Mouse (Mus musculus) midbrain, embryonic 14.5 days (tissue): Measurements from ENCODE around the gene Ncapd2. TPM values are rescaled to one million over a fixed set of nuclear protein-coding genes. Genes with fewer than 3 reads are reported as not detected.
A peak's percentile ranks its signal among the peaks of the same experiment; 100 is the strongest.

Experiments used
- ATAC-seq: fragments of 200-750 bp; cut with Nextera tagmentation; 2 replicates; pipeline ENCODE4 v1.8.0; 2017; ENCODE audit warnings: moderate number of reproducible peaks, moderate library complexity; ENCODE audit not compliant: low FRiP score, low TSS enrichment
- DNase-seq: peaks from one replicate; pipeline ENCODE4 v3.0.0-alpha.2; 2015
- H3K27ac ChIP-seq: fragments of 300-500 bp; sonication (generic); replicated peaks from 2 replicates; pipeline ENCODE4 v1.5.1; 2014; ENCODE audit warnings: mild to moderate bottlenecking, low read depth, low read length, moderate library complexity
- H3K27me3 ChIP-seq: fragments of 300-500 bp; sonication (generic); 2 replicates; pipeline ENCODE4 v1.6.1; 2014; ENCODE audit warnings: low read length, control low read depth, mixed read lengths; ENCODE audit not compliant: control insufficient read depth, insufficient read depth
- H3K36me3 ChIP-seq: fragments of 300-500 bp; sonication (generic); 2 replicates; pipeline ENCODE4 v1.6.1; 2014; ENCODE audit warnings: low read length, control low read depth; ENCODE audit not compliant: control insufficient read depth, insufficient read depth
- H3K4me1 ChIP-seq: fragments of 300-500 bp; sonication (generic); 2 replicates; pipeline ENCODE4 v1.6.1; 2014; ENCODE audit warnings: mild to moderate bottlenecking, antibody characterized with exemption, low read length, control low read depth; ENCODE audit not compliant: control insufficient read depth, insufficient read depth
- H3K4me2 ChIP-seq: fragments of 300-500 bp; sonication (generic); 2 replicates; pipeline ENCODE4 v1.6.1; 2014; ENCODE audit warnings: mild to moderate bottlenecking, low read length, moderate library complexity
- H3K4me3 ChIP-seq: fragments of 300-500 bp; sonication (generic); replicated peaks from 2 replicates; pipeline ENCODE4 v1.5.1; 2014; ENCODE audit warnings: low read depth, low read length
- H3K9ac ChIP-seq: fragments of 300-500 bp; sonication (generic); replicated peaks from 2 replicates; pipeline ENCODE4 v1.6.1; 2014; ENCODE audit warnings: mild to moderate bottlenecking, low read length, moderate library complexity
- H3K9me3 ChIP-seq: fragments of 300-500 bp; sonication (generic); 2 replicates; pipeline ENCODE4 v1.6.1; 2016; ENCODE audit warnings: low read length, control low read depth, mixed read lengths; ENCODE audit not compliant: control insufficient read depth
- WGBS: fragments of 180-500 bp; shearing (Covaris S2); extraction: QIAGEN DNeasy Blood & Tissue Kit; methylation state at CpG from one replicate; pipeline ENCODE4 v1.1.7; 2014; 5-methylcytosine and 5-hydroxymethylcytosine counted together
- polyA plus RNA-seq: library from polyadenylated mRNA; unstranded; fragments of >200 nt; fragmentation: Nextera tagmentation; extraction: Ambion mirVana; gene quantifications from 2 replicates; pipeline ENCODE4 v1.2.1, GENCODE M21; 2014

Gene Ncapd2
- polyA plus RNA-seq, 1 experiment from 2014 or later: 50.3 TPM

DNA sequence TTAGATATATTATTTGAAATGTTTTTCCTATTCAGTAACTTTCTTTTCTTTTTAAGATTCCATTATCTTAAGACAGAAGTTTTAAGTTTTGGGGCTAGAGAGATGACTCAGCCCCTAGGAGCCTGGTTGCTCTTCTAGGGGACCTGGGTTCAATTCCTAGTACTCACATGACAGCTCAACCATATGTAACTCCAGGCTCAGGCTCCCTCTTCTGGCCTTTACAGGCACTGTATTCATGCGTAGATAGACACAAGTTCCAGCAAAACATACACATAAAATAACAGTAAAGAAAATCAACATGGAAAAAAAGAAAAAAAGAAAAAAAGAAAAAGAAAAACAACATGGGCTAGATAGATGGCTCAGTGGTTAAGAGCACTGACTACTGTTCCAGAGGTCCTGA is 18.9 kb upstream of the Ncapd2 start:
- DNase-seq: no peak
- WGBS: 85% methylated on average over 1 of the region's 1 CpGs
- H3K27ac ChIP-seq: no peak overlapping the region

DNA sequence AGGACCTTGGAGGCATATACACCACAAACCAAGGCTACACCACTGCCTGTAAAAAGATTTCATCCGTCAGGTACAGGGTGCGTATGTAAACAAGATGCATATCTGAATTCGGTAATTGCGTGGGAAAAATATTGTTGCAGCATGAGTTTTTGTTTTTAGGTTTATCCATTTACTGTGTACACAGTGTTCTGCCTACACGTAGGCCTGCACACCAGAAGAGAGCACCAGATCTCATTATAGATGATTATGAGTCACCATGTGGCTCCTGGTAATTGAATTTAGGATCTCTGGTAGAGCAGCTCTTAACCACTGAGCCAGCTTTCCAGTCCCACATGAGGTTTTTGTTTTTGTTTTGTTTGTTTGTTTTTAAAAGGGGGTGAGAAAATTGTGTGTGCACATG is 5.7 kb upstream of the Ncapd2 start:
- DNase-seq (no peak), ATAC-seq (no peak)
- no peak overlapping the region for H3K27ac ChIP-seq
- no peaks in the 10 kb centered on the region for H3K27me3 ChIP-seq
- WGBS: 87% methylated on average over 5 of the region's 5 CpGs
- H3K9me3 ChIP-seq: no peaks in the 10 kb centered on the region
- peaks cover 10% of the 10 kb centered on the region; the same call in 1 of the 2 replicates for H3K4me1 ChIP-seq
- H3K4me2 ChIP-seq: no peak overlapping the region
- no peak overlapping the region for H3K4me3 ChIP-seq
- no peak overlapping the region for H3K9ac ChIP-seq
- peaks cover 20% of the 10 kb centered on the region; the same call in 1 of the 2 replicates for H3K36me3 ChIP-seq

More for the DNA sequence above, 18.9 kb upstream of the Ncapd2 start:
- Histone ChIP-seq H3K4me1 (no peaks in the 10 kb centered on the region), H3K4me3 (no peak overlapping the region), H3K4me2 (no peak overlapping the region), H3K36me3 (no peaks in the 10 kb centered on the region), H3K27me3 (peaks cover 4% of the 10 kb centered on the region; the same call in 1 of the 2 replicates), H3K9me3 (no peaks in the 10 kb centered on the region), H3K9ac (no peak overlapping the region)
- no peak for ATAC-seq

DNA sequence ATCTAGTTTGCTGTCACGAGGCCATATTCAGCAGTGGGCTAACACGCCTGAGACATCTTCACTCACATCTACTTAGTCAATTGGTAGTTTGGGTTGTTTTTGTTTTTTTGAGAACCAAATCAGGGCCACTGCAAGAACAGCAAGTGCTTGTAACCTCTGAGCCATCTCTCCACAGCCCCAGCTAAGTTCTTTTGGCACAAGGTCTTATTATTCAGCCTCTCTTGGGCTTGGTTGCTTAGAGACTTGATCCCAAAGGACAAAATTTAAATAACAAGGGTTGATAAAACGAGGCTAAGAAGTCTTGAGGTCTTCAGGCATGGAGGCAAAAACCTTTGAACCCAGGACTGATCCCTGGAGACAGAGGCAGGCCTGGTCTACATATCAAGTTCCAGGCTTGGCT is 4.8 kb upstream of the Ncapd2 start:
- no peak overlapping the region for H3K9ac ChIP-seq
- peaks cover 20% of the 10 kb centered on the region; the same call in 1 of the 2 replicates for H3K36me3 ChIP-seq
- H3K4me1 ChIP-seq: peaks cover 10% of the 10 kb centered on the region; the same call in 1 of the 2 replicates
- H3K9me3 ChIP-seq: no peaks in the 10 kb centered on the region
- DNase-seq (peak; percentile 31), ATAC-seq (no peak)
- H3K27me3 ChIP-seq: no peaks in the 10 kb centered on the region
- 21% methylated on average over 3 of the region's 3 CpGs for WGBS
- H3K27ac ChIP-seq: no peak overlapping the region
- H3K4me3 ChIP-seq: no peak overlapping the region
- no peak overlapping the region for H3K4me2 ChIP-seq

- WGBS: 15% methylated on average over 1 of the region's 1 CpGs
- H3K4me3 ChIP-seq: no peak overlapping the region
- H3K4me2 ChIP-seq: no peak overlapping the region
- no peaks in the 10 kb centered on the region for H3K9me3 ChIP-seq
- no peak for DNase-seq
- no peaks in the 10 kb centered on the region for H3K27me3 ChIP-seq
- peaks cover 20% of the 10 kb centered on the region; the same call in 1 of the 2 replicates for H3K36me3 ChIP-seq
- H3K27ac ChIP-seq: no peak overlapping the region
- peaks cover 14% of the 10 kb centered on the region; the same call in 1 of the 2 replicates for H3K4me1 ChIP-seq
- no peak for ATAC-seq
- H3K9ac ChIP-seq: no peak overlapping the region
These were observed 4.1 kb upstream of the Ncapd2 start for GRCm38 (mm10) chr6:125195541-125196075.

DNA sequence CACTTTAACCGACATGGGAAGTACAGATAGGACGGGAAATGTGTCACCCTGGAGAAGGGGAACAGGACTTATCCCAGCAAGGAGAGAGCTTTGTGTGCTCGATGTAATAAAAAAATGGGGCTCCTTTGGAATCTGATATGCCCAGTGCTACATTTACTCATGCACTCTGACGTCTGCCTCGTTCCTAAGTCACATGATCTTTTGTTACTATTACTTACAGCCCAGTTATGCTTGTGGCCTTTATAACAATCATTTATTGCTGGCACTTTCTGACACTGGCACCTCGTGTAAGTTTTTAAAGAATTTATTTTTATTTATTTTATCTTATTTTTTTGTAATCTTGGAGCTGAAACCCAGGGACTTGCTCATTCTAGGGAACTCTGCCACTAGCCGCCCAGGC is 1.9 kb upstream of the Ncapd2 start:
- Histone ChIP-seq H3K9ac (no peak overlapping the region), H3K27ac (no peak overlapping the region), H3K4me3 (no peak overlapping the region), H3K9me3 (no peaks in the 10 kb centered on the region), H3K36me3 (peaks cover 31% of the 10 kb centered on the region), H3K4me2 (peak overlapping the region; percentile 15; the same call in 1 of the 2 replicates), H3K4me1 (peaks cover 14% of the 10 kb centered on the region; the same call in 1 of the 2 replicates), H3K27me3 (no peaks in the 10 kb centered on the region)
- WGBS: 90% methylated on average over 7 of the region's 7 CpGs
- ATAC-seq: no peak
- DNase-seq: no peak

- ATAC-seq (no peak), DNase-seq (no peak)
- Histone ChIP-seq H3K36me3 (peaks cover 34% of the 10 kb centered on the region), H3K9me3 (no peaks in the 10 kb centered on the region), H3K9ac (peak overlapping the region; percentile 68), H3K27me3 (no peaks in the 10 kb centered on the region), H3K27ac (peak overlapping the region; percentile 99; the same call in 1 of the 2 replicates), H3K4me1 (peaks cover 14% of the 10 kb centered on the region; the same call in 1 of the 2 replicates), H3K4me2 (peak overlapping the region; percentile 71), H3K4me3 (peak overlapping the region; percentile 69)
- 49% methylated on average over 5 of the region's 5 CpGs for WGBS
These were observed 1.3 kb upstream of the Ncapd2 start for GRCm38 (mm10) chr6:125192841-125193240.

GRCm38 (mm10) chr6:125192016-125192714 is 664 bp upstream of the Ncapd2 start:
- Histone ChIP-seq H3K4me2 (peak overlapping the region; percentile 71), H3K9ac (peak overlapping the region; percentile 68), H3K27ac (peak overlapping the region; percentile 99), H3K4me3 (peak overlapping the region; percentile 69), H3K36me3 (peaks cover 41% of the 10 kb centered on the region), H3K4me1 (peaks cover 14% of the 10 kb centered on the region; the same call in 1 of the 2 replicates), H3K27me3 (no peaks in the 10 kb centered on the region), H3K9me3 (no peaks in the 10 kb centered on the region)
- under 1% methylated on average over 34 of the region's 34 CpGs for WGBS
- ATAC-seq (peak; percentile 92), DNase-seq (peak; percentile 97)

DNA sequence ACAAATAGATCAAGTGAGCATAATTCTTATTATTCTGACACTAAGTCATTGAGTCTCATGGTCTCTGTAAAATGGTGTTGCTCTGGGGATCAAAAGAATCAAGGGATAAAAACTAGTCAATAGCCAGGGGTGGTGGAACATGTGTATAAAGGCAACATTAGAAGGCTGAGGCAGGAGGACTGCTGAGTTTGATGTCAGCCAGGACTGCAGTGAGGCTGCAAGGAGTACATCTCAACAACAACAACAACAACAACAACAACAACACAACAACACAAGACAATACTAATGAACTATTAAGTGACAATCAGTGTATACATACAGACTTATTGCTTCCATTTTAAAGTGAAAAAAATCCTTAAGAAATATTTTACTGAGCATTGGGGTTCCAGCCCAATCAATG is 685 bp downstream of the Ncapd2 start:
- peak overlapping the region; percentile 71 for H3K4me2 ChIP-seq
- peak overlapping the region; percentile 62 for H3K9ac ChIP-seq
- peak; percentile 14 for DNase-seq
- peak overlapping the region; percentile 69 for H3K4me3 ChIP-seq
- peak overlapping the region; percentile 99 for H3K27ac ChIP-seq
- no peaks in the 10 kb centered on the region for H3K27me3 ChIP-seq
- ATAC-seq: no peak
- H3K9me3 ChIP-seq: no peaks in the 10 kb centered on the region
- peaks cover 54% of the 10 kb centered on the region for H3K36me3 ChIP-seq
- H3K4me1 ChIP-seq: peaks cover 13% of the 10 kb centered on the region; the same call in 1 of the 2 replicates
